Comparison of ENCODE assay signal across 14 mouse cellular contexts in the genomic region with DNA sequence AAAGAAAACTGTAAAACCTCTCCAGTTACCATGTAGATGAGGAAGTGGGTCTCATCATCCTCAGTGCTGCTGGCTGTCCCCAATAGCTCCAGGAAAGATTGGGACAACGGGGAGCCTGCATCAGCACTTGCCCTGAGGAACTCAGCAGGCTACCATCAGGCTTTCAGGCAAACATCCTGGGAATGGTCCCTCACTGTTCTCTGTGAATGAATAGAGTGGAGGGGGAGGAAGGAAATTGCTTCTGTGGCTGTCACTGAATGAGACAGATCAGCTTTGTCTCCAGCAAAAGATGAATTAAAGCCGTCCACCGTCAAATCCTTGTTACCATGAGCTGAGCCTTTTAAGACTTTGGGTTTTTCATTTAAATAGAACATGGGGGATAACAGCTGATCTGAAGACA.
DNase-seq lines count a peak whose midpoint lies in the region; ATAC-seq and TF ChIP-seq lines count a peak whose summit lies in the region.
"Had no signal": no experiment of that assay in that cellular context is flagged by ENCODE, and none has a peak within 500 bp of the region (broad histone marks: within the 10 kb centered on the region; RNA-seq: fewer than 3 reads in every experiment).

No protein-coding gene starts in this region.

- no peak for ATAC-seq in cerebellum, adult (ENCODE audit: insufficient number of reproducible peaks, low FRiP score, low TSS enrichment)
- 0 out of 2 replicates have a peak, but pooled peaks have one; percentile 26 for ATAC-seq in forebrain, embryonic 15.5 days (replicated peaks)
- peak; percentile 75 for ATAC-seq in hindbrain, postnatal 0 days
- no peak for ATAC-seq in lung, postnatal 0 days

- no peaks in the 10 kb centered on the region for H3K9me3 ChIP-seq in forebrain, embryonic 15.5 days
- H3K9me3 ChIP-seq in hindbrain, postnatal 0 days (ENCODE audit: low read length): no peaks in the 10 kb centered on the region
- no peaks in the 10 kb centered on the region for H3K9me3 ChIP-seq in lung, postnatal 0 days (ENCODE audit: low read length)
- H3K9me3 ChIP-seq: lung, embryonic 15.5 days had no signal

- no peaks in the 10 kb centered on the region for H3K27me3 ChIP-seq in forebrain, embryonic 15.5 days
- H3K27me3 ChIP-seq in hindbrain, postnatal 0 days (ENCODE audit: insufficient read depth, low read length): no peaks in the 10 kb centered on the region
- no peaks in the 10 kb centered on the region for H3K27me3 ChIP-seq in lung, postnatal 0 days (replicated peaks; ENCODE audit: insufficient read depth, low read length)
- H3K27me3 ChIP-seq: lung, embryonic 15.5 days had no signal

- peaks cover 14% of the 10 kb centered on the region for H3K4me1 ChIP-seq in forebrain, embryonic 15.5 days
- H3K4me1 ChIP-seq in hindbrain, postnatal 0 days (ENCODE audit: insufficient read depth, low read length): no peaks in the 10 kb centered on the region
- H3K4me1 ChIP-seq in lung, postnatal 0 days (ENCODE audit: insufficient read depth, low read depth, low read length): peaks cover 3% of the 10 kb centered on the region; the same call in 1 of the 2 replicates

- no peak overlapping the region for H3K4me2 ChIP-seq in forebrain, embryonic 15.5 days (replicated peaks)
- H3K4me2 ChIP-seq in hindbrain, postnatal 0 days (ENCODE audit: low read depth, low read length): no peak overlapping the region
- no peak overlapping the region for H3K4me2 ChIP-seq in lung, postnatal 0 days (replicated peaks; ENCODE audit: low read depth, low read length)
- H3K4me2 ChIP-seq: lung, embryonic 15.5 days had no signal

- H3K27ac ChIP-seq in forebrain, embryonic 15.5 days (replicated peaks): no peak overlapping the region
- peak overlapping the region; percentile 1; the same call in 1 of the 2 replicates for H3K27ac ChIP-seq in hindbrain, postnatal 0 days
- H3K27ac ChIP-seq in lung, postnatal 0 days (ENCODE audit: low read length): no peak overlapping the region
- H3K27ac ChIP-seq: heart, adult 2 months; layer of hippocampus, adult 2 months; lung, embryonic 15.5 days; stomach, postnatal 0 days had no signal

- no peak overlapping the region for H3K4me3 ChIP-seq in forebrain, embryonic 15.5 days
- no peak overlapping the region for H3K4me3 ChIP-seq in hindbrain, postnatal 0 days (ENCODE audit: low read length)
- H3K4me3 ChIP-seq in lung, postnatal 0 days (ENCODE audit: low read depth, low read length): no peak overlapping the region
- H3K4me3 ChIP-seq: heart, adult 2 months; layer of hippocampus, adult 2 months; lung, embryonic 15.5 days had no signal

- no peak for TF ChIP-seq CTCF in hindbrain, postnatal 0 days (IDR thresholded peaks at IDR 0.05; ENCODE audit: low read depth)
- no peak for TF ChIP-seq CTCF in lung, postnatal 0 days (IDR thresholded peaks at IDR 0.05)

- peak; percentile 14 for DNase-seq in cerebellum, adult 11-12 months
- DNase-seq in Muller cell, postnatal 12 days (ENCODE audit: inconsistent ontology term): peak; percentile 71
- DNase-seq in hindbrain, postnatal 0 days (ENCODE audit: low spot score): peak; percentile 33
- DNase-seq in heart, adult 8-10 months (ENCODE audit: low spot score): no peak
- DNase-seq in lung, postnatal 0 days (ENCODE audit: low spot score): no peak
- DNase-seq in spleen, adult 18-20 months: no peak
- DNase-seq: heart, adult 2 months; heart, postnatal 36 days; kidney, adult 8-10 months had no signal

- no peak for TF ChIP-seq EP300 in lung, postnatal 0 days (IDR thresholded peaks at IDR 0.05)

- H3K9ac ChIP-seq in forebrain, embryonic 15.5 days (replicated peaks): no peak overlapping the region
- H3K9ac ChIP-seq in hindbrain, postnatal 0 days (replicated peaks; ENCODE audit: low read length): no peak overlapping the region
- H3K9ac ChIP-seq in lung, postnatal 0 days (replicated peaks; ENCODE audit: low read depth): no peak overlapping the region
- H3K9ac ChIP-seq: lung, embryonic 15.5 days had no signal

- H3K36me3 ChIP-seq in forebrain, embryonic 15.5 days: no peaks in the 10 kb centered on the region
- no peaks in the 10 kb centered on the region for H3K36me3 ChIP-seq in hindbrain, postnatal 0 days (ENCODE audit: insufficient read depth, low read length)
- no peaks in the 10 kb centered on the region for H3K36me3 ChIP-seq in lung, postnatal 0 days (ENCODE audit: insufficient read depth, low read length)
- H3K36me3 ChIP-seq: lung, embryonic 15.5 days had no signal

- under 1% methylated on average over 3 of the region's 3 CpGs for WGBS in forebrain, embryonic 15.5 days
- WGBS in hindbrain, postnatal 0 days: 4% methylated on average over 3 of the region's 3 CpGs
- WGBS in lung, postnatal 0 days: 28% methylated on average over 3 of the region's 3 CpGs

Comparison
In these comparisons a context has a peak if more than half of its experiments do, and no peak if none do; other contexts are left out.
1. DNase-seq: peak in cerebellum, adult 11-12 months (single experiment), Muller cell, postnatal 12 days (single experiment) and hindbrain, postnatal 0 days (single experiment); none in heart, adult 8-10 months (single experiment), lung, postnatal 0 days (single experiment) and spleen, adult 18-20 months (0 of 2).
2. ATAC-seq: peak in forebrain, embryonic 15.5 days (single experiment) and hindbrain, postnatal 0 days (single experiment); none in cerebellum, adult (single experiment) and lung, postnatal 0 days (single experiment).